Mouse (Mus musculus) lung, postnatal 36 days (tissue): ENCODE measurements around the gene Btbd1.
"Not testable (repeated sequence)": the region's sequence is repeated elsewhere in the genome, so short reads cannot be mapped to it uniquely, and the experiment has no call there.

Source experiments
- DNase-seq: peaks from one replicate; pipeline ENCODE4 v3.0.0; 2022; ENCODE audit warnings: mixed read lengths

Gene Btbd1

GRCm38 (mm10) chr7:81849214-81849613 lies 20.0 kb upstream of the Btbd1 start:
- no peak for DNase-seq

GRCm38 (mm10) chr7:81847777-81848176 lies 18.5 kb upstream of the Btbd1 start:
- DNase-seq = no peak

GRCm38 (mm10) chr7:81847010-81847409 lies 17.8 kb upstream of the Btbd1 start:
- no peak for DNase-seq

DNA sequence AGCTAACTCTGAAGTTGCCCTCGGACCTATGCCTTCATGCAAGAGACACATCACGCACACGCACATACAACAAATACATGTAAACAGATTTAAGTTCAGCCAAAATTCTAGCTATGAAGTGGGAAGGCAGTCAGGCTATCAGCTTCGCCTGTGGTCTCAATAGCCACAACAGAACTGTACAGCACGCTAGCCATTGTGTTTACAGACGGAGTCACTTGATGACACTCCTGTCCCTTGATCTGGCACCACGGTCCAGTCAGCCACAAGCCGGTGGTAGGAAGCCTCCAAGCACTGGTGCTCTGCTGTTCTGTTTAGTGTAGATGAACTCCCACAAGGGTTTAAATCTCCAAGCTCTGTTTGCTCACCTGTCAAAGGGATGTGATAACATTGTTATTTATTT lies 16.8 kb upstream of the Btbd1 start:
- DNase-seq = no peak

GRCm38 (mm10) chr7:81845313-81845712 lies 16.1 kb upstream of the Btbd1 start:
- DNase-seq = no peak

DNA sequence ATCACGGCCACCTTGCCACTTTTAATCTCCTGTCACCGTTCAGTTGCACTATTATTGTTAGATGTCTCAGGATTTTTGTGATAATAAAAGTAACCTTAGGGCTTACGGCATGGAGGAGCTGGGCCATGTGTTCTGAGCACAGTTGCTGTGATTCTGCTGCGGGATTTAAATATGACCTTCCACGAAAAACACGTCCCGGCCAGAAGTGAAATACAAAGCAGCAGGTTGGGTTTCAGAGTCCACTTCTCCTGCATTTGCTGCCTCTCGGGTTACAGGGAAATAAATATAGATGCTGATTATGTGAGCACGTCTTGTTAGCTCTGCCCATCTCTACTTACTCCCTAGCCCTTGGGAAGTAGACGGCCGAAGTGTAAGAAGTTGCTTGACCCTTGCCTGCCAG lies 15.6 kb upstream of the Btbd1 start:
- no peak for DNase-seq

DNA sequence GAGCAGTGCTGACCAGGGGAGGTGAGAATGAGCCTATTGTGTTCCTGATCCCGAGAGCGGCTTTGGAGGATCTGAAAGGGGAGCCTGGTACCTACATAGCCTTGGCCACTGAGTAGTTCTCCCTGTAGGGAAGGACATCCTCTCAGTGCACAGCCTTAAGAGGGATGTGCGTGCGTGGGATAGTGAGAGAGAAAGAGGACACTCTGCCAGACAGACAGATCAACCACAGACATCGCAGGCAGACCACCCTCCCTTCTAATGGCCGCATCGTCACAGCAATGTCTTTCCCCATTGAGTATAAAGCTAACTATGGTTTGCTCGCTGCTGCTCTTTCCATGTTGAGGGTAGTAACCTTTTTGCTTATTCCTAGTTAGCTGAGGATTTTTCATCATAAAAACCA lies 14.7 kb upstream of the Btbd1 start:
- no peak for DNase-seq

GRCm38 (mm10) chr7:81842998-81843397 lies 13.8 kb upstream of the Btbd1 start:
- no peak for DNase-seq

GRCm38 (mm10) chr7:81842141-81842540 lies 12.9 kb upstream of the Btbd1 start:
- no peak for DNase-seq

DNA sequence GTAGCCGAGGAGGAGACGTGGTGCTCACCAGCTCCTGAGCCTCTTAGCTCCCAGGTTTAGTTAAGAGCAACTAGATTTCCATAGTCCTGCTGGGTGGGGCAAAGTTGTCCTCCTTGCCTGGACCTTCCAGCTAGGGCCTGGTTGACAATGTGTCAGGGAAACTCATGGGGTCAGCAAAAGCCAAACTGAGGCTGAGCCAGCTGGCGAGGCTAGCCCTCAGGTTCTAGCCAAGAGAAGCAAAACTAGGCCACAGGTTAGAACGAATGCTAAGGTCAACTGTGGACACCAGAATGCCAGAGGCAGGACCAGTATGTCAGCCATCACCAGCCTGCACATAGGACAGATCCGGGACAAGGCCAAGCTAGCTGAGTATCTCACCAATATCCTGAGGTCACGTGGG lies 12.2 kb upstream of the Btbd1 start:
- DNase-seq = no peak

DNA sequence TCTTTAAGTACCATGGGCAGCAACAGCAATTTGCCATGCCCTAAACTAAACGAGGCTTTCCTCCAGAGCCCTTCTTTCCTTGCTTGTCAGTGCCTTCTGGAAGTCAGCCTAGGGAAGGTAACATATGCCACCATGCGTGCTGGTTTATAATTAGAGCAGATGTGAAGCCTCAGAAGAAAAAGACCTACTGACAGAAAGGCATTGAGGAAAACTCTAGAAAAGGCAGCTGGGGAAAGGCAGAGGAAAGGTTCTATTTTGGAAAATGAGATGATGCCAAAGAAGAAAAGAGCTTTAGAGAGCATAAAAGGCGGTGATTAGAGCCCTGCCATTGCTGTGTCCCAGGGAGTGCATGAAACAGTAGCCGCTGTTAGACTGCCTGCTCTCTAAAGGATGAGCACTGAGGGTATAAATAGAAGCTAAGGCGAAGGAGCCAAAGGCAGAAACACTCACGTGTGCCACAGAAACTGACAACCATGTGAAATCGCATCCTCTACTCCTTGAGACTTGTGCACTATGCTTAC lies 11.5 kb upstream of the Btbd1 start:
- DNase-seq = no peak

DNA sequence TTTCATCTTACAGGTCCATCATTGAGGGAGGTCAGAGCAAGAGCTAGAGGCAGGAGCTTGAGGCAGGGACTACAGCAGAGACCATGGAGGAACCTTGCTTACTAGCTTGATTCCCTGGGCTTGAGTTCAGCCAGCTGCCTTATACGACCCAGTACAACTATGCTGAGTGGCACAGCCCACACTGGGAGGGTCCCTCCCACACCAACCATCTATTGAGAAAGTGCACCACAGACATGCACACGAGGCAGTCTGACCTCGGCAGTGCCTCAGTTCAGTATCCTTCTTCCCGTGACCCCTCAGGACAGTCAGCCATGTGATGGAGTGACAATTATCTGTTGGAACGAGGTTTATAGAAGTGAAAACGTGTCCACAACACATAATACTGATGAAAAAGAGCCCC lies 10.5 kb upstream of the Btbd1 start:
- DNase-seq = peak; percentile 44

DNA sequence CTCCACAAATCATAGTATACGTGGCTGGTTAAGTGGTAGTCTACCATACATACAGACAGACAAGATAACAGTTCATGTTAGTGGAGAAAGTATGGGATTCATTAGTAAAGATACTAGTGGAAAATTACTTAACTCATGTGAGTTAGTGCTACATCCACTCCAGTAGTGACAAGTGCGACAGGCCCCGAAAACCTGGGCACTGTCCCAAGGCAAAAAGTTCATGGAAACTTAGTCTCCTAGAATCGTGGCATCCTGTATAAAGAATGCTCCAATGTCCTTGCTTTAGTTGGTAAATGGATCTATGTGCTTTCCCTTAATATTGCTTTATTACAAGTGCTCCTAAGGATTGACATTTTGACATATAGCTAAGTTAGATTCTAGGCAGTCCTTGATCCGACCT lies 8.5 kb upstream of the Btbd1 start:
- DNase-seq = not testable (repeated sequence)

DNA sequence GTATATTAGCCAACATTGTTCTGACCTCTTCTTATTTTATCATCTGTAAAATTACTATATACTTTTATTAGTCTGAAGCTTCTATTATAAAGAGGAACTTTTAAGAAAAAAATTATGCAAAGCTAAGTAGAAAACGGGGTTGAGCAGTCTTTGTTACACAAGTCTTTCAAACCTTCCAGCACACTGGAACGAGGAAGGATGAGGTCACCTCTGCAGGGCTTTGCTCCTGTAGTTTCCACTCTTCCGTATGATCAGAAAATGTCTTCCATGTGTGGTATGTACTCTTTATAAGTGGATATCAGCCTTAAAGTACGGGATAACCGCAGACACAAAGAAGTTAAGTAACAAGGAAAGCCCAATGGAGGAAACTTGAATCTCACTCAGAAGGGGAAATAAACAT lies 6.2 kb upstream of the Btbd1 start:
- DNase-seq = no peak

DNA sequence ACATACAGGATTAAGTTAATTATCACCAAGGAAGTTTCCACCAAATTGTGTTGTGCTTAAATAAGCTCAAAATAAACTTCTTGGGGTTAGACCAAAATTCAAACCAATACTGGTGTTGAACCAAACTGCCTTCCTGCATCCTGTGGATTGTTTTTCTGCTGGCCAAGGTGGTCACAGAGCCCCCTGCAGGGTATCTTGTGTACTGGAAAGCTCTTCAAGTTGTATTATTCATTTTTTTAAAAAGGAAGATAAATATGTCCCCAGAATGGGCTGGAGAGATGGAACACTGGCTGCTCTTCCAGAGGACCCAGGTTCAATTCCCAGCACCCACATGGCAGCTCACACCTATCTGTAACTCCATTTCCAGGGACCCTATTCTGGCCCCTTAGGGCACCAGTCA lies 5.6 kb upstream of the Btbd1 start:
- DNase-seq = no peak

GRCm38 (mm10) chr7:81828681-81829378 lies 401 bp downstream of the Btbd1 start:
- peak; percentile 51 for DNase-seq

- peak; percentile 62 for DNase-seq
Observed at GRCm38 (mm10) chr7:81827806-81828667, 1.2 kb downstream of the Btbd1 start.

- no peak for DNase-seq
Observed at GRCm38 (mm10) chr7:81825381-81825780, 3.9 kb downstream of the Btbd1 start.

DNA sequence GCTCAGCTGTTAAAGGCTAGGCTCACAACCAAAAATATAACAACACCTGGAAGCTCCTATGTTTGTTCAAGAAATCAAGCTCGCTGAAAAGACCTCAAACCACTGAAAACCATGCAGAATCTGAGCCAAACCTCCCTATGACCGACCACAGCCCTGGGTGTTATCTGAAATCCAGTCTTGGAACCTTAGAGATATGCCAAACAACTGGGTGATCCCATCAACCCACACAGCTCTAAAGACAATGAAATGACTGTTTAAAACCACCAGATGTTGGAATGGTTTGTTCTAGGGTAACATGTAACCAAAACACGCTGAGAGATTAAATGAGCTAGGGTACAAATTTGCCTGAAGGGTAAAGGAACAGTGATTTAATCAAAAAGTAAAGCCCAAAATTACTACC lies 4.3 kb downstream of the Btbd1 start:
- DNase-seq = no peak

DNA sequence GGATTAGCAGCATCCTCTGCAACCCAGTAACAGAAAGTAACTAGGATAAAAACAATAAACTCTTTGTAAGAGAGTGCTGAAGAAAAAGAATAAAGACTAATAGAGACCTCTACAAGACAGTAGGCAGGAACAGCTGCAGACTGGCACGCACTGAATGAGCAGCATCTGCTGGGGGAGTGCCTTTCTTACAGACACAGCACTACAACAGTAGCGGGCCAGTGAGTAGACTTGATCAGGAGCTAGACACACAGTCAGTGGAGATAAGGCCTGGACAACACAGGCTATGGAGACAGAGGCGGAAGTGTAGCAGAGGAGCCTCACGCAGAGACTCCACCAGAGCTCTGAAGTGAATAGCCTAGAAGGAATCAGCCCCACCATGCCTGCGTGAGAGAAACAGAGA lies 23.2 kb downstream of the Btbd1 start:
- DNase-seq = no peak

DNA sequence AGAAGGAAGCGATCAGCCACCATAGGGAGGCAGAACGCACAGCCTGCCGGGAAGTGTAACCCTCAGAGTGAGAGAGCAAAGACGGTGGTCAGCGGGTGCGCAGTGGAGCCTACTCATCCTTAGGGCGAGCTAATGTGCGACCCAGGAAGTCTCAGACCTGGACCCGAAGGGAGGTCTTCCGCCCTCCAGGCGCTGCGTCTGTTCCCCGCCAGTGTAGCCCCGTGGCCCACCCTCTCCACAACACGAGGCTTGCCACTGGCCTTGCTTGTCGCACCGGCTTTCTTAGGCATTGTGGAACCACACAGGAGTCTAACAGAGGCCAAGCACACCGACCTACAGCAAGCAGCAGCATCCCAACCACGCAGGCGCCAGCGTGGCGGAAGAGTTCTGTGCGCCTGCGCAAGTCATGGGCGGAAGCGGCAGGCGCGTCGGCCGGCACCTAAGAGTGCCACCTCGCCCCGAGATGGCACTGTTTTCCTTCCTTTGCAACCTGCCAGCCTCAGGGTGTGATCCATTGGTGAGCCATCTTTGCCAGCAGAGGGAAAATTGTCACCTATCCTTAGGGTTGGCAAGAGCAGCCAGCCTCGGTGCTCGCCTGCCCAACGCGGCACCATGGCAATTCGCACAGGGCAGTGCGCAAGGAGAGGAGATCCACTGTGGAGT lies 40.0 kb downstream of the Btbd1 start, which contains the start of gene 3110040N11Rik:
Gene 3110040N11Rik (minus strand): TSS at position 384 of the 663 bp plus-strand sequence.
- peak; percentile 83 for DNase-seq

GRCm38 (mm10) chr7:81788536-81788935 lies 40.7 kb downstream of the Btbd1 start:
- peak; percentile 16 for DNase-seq

DNA sequence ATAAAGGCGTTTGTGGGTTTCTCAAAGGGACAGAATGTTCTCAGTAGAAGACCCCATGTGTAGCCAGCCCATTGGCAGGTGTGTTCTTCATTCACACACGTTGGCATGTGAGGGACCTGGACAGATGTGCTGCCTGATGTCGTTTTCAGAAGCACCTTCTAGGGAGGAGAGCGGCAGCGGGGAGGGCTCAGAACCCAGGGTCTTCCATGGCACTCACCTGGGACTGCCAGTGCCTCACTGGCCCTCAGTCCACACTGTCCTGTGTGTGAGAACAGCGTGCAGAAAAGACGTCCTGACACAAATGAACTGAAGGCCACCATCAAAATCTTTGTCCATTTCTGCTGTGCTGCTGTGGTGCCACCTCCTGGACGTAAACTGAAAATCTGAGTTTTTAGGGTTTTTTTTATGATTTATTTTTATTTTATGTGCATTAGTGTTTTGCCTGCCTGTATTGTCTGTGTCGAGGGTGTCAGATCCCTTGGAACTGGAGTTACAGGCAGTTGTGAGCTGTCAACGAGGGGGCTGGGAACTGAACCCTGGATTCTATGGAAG lies 51.5 kb downstream of the Btbd1 start:
- no peak for DNase-seq
